In genomic region chr17:45916937-45917336, GRCm38 (mm10) we compare ENCODE assay signal across 22 mouse cellular contexts.
DNase-seq lines count a peak whose midpoint lies in the region; ATAC-seq and TF ChIP-seq lines count a peak whose summit lies in the region.
"Had no signal": no experiment of that assay in that cellular context is flagged by ENCODE, and none has a peak within 500 bp of the region (broad histone marks: within the 10 kb centered on the region; RNA-seq: fewer than 3 reads in every experiment).

No protein-coding gene starts in this region.

- no peaks in the 10 kb centered on the region for H3K36me3 ChIP-seq in forebrain, embryonic 11.5 days (ENCODE audit: control insufficient read depth, insufficient read depth, low read length)
- H3K36me3 ChIP-seq in forebrain, embryonic 13.5 days (ENCODE audit: poor library complexity, severe bottlenecking), result no peaks in the 10 kb centered on the region
- no peaks in the 10 kb centered on the region for H3K36me3 ChIP-seq in hindbrain, embryonic 10.5 days
- H3K36me3 ChIP-seq in hindbrain, embryonic 12.5 days, result no peaks in the 10 kb centered on the region
- H3K36me3 ChIP-seq in embryonic facial prominence, embryonic 12.5 days, result no peaks in the 10 kb centered on the region
- no peaks in the 10 kb centered on the region for H3K36me3 ChIP-seq in limb, embryonic 13.5 days
- no peaks in the 10 kb centered on the region for H3K36me3 ChIP-seq in intestine, postnatal 0 days (ENCODE audit: control insufficient read depth, insufficient read depth)
- H3K36me3 ChIP-seq: lung, embryonic 15.5 days had no signal

- no peak for DNase-seq in forebrain, embryonic 11.5 days (ENCODE audit: low spot score)
- DNase-seq in hindbrain, embryonic 10.5 days (ENCODE audit: low spot score), result no peak
- no peak for DNase-seq in MN1 (ENCODE audit: low spot score)
- DNase-seq: adrenal gland, postnatal 25 days; cerebellum, adult 18-20 months; cerebellum, postnatal 25 days; embryo, embryonic 11 days; gastrocnemius, postnatal 36 days; kidney, adult 18-20 months; kidney, postnatal 14 days; layer of hippocampus, postnatal 36 days; lung, postnatal 4 days; thymus, postnatal 25 days had no signal

- H3K27ac ChIP-seq in forebrain, embryonic 11.5 days (ENCODE audit: low read depth, low read length), result 0 out of 2 replicates have a peak overlapping the region, but pooled peaks have one; percentile 18
- H3K27ac ChIP-seq in forebrain, embryonic 13.5 days, result no peak overlapping the region
- H3K27ac ChIP-seq in hindbrain, embryonic 10.5 days, result peak overlapping the region; percentile 16; the same call in 1 of the 2 replicates
- H3K27ac ChIP-seq in hindbrain, embryonic 12.5 days, result no peak overlapping the region
- peak overlapping the region; percentile 58 for H3K27ac ChIP-seq in embryonic facial prominence, embryonic 12.5 days
- H3K27ac ChIP-seq in limb, embryonic 13.5 days, result peak overlapping the region; percentile 52
- no peak overlapping the region for H3K27ac ChIP-seq in intestine, postnatal 0 days (ENCODE audit: low read depth, low read length)
- H3K27ac ChIP-seq: layer of hippocampus, adult 2 months; liver, embryonic 14.5 days; lung, embryonic 15.5 days had no signal

- no peaks in the 10 kb centered on the region; the same call in 1 of the 2 replicates for H3K9me3 ChIP-seq in forebrain, embryonic 11.5 days (ENCODE audit: control insufficient read depth, low read length)
- H3K9me3 ChIP-seq in forebrain, embryonic 13.5 days (replicated peaks), result peaks cover 6% of the 10 kb centered on the region; the same call in 1 of the 2 replicates
- H3K9me3 ChIP-seq in hindbrain, embryonic 10.5 days, result peaks cover 14% of the 10 kb centered on the region
- H3K9me3 ChIP-seq in hindbrain, embryonic 12.5 days (replicated peaks), result no peaks in the 10 kb centered on the region
- no peaks in the 10 kb centered on the region for H3K9me3 ChIP-seq in embryonic facial prominence, embryonic 12.5 days
- peaks cover 9% of the 10 kb centered on the region; the same call in 1 of the 2 replicates for H3K9me3 ChIP-seq in limb, embryonic 13.5 days
- H3K9me3 ChIP-seq in intestine, postnatal 0 days (ENCODE audit: control insufficient read depth), result no peaks in the 10 kb centered on the region
- H3K9me3 ChIP-seq: lung, embryonic 15.5 days had no signal

- no peak overlapping the region for H3K4me3 ChIP-seq in forebrain, embryonic 11.5 days (ENCODE audit: low read depth, low read length)
- H3K4me3 ChIP-seq in forebrain, embryonic 13.5 days, result no peak overlapping the region
- H3K4me3 ChIP-seq in hindbrain, embryonic 10.5 days, result no peak overlapping the region
- H3K4me3 ChIP-seq in hindbrain, embryonic 12.5 days, result no peak overlapping the region
- no peak overlapping the region for H3K4me3 ChIP-seq in embryonic facial prominence, embryonic 12.5 days
- H3K4me3 ChIP-seq in limb, embryonic 13.5 days, result no peak overlapping the region
- no peak overlapping the region for H3K4me3 ChIP-seq in intestine, postnatal 0 days (ENCODE audit: low read depth, low read length)
- H3K4me3 ChIP-seq: layer of hippocampus, adult 2 months; lung, embryonic 15.5 days had no signal

- H3K4me2 ChIP-seq in forebrain, embryonic 11.5 days (ENCODE audit: low read depth, low read length, severe bottlenecking), result no peak overlapping the region
- no peak overlapping the region for H3K4me2 ChIP-seq in forebrain, embryonic 13.5 days
- H3K4me2 ChIP-seq in hindbrain, embryonic 12.5 days (replicated peaks), result no peak overlapping the region
- no peak overlapping the region for H3K4me2 ChIP-seq in embryonic facial prominence, embryonic 12.5 days (replicated peaks)
- H3K4me2 ChIP-seq in limb, embryonic 13.5 days (replicated peaks), result no peak overlapping the region
- no peak overlapping the region for H3K4me2 ChIP-seq in intestine, postnatal 0 days (replicated peaks; ENCODE audit: low read depth)
- H3K4me2 ChIP-seq: lung, embryonic 15.5 days had no signal

- TF ChIP-seq CTCF in intestine, postnatal 0 days (IDR thresholded peaks at IDR 0.05; ENCODE audit: low read depth), result no peak

- no peak for ATAC-seq in forebrain, embryonic 11.5 days (replicated peaks; ENCODE audit: low FRiP score)
- ATAC-seq in forebrain, embryonic 13.5 days, result no peak
- no peak for ATAC-seq in hindbrain, embryonic 12.5 days (ENCODE audit: low FRiP score)
- no peak for ATAC-seq in embryonic facial prominence, embryonic 12.5 days (ENCODE audit: insufficient number of reproducible peaks, insufficient read depth, low FRiP score, low TSS enrichment)
- ATAC-seq in limb, embryonic 13.5 days (ENCODE audit: low FRiP score, low read depth), result no peak
- ATAC-seq in intestine, postnatal 0 days, result no peak
- ATAC-seq: CD4-positive, CD25-positive, alpha-beta regulatory T cell, adult 4 months had no signal

- H3K4me1 ChIP-seq in forebrain, embryonic 11.5 days (replicated peaks; ENCODE audit: control insufficient read depth, insufficient read depth, low read length), result no peaks in the 10 kb centered on the region
- H3K4me1 ChIP-seq in forebrain, embryonic 13.5 days, result no peaks in the 10 kb centered on the region
- H3K4me1 ChIP-seq in hindbrain, embryonic 10.5 days (replicated peaks), result peaks cover 26% of the 10 kb centered on the region
- no peaks in the 10 kb centered on the region for H3K4me1 ChIP-seq in hindbrain, embryonic 12.5 days
- peaks cover 21% of the 10 kb centered on the region; the same call in 1 of the 2 replicates for H3K4me1 ChIP-seq in embryonic facial prominence, embryonic 12.5 days
- peaks cover 16% of the 10 kb centered on the region for H3K4me1 ChIP-seq in limb, embryonic 13.5 days
- no peaks in the 10 kb centered on the region for H3K4me1 ChIP-seq in intestine, postnatal 0 days (replicated peaks; ENCODE audit: control insufficient read depth, insufficient read depth, low read length)

- no peak overlapping the region for H3K9ac ChIP-seq in forebrain, embryonic 11.5 days (ENCODE audit: low read length)
- no peak overlapping the region for H3K9ac ChIP-seq in forebrain, embryonic 13.5 days
- no peak overlapping the region for H3K9ac ChIP-seq in hindbrain, embryonic 12.5 days
- no peak overlapping the region; the same call in 1 of the 2 replicates for H3K9ac ChIP-seq in embryonic facial prominence, embryonic 12.5 days
- no peak overlapping the region for H3K9ac ChIP-seq in limb, embryonic 13.5 days
- no peak overlapping the region for H3K9ac ChIP-seq in intestine, postnatal 0 days (ENCODE audit: low read depth, low read length)
- H3K9ac ChIP-seq: liver, embryonic 14.5 days; lung, embryonic 15.5 days had no signal

- H3K27me3 ChIP-seq in forebrain, embryonic 11.5 days (ENCODE audit: control insufficient read depth, insufficient read depth, low read length), result no peaks in the 10 kb centered on the region
- no peaks in the 10 kb centered on the region for H3K27me3 ChIP-seq in forebrain, embryonic 13.5 days
- H3K27me3 ChIP-seq in hindbrain, embryonic 10.5 days (ENCODE audit: insufficient read depth, poor library complexity, severe bottlenecking), result no peaks in the 10 kb centered on the region
- H3K27me3 ChIP-seq in hindbrain, embryonic 12.5 days, result peaks cover 2% of the 10 kb centered on the region; the same call in 1 of the 2 replicates
- no peaks in the 10 kb centered on the region for H3K27me3 ChIP-seq in embryonic facial prominence, embryonic 12.5 days
- no peaks in the 10 kb centered on the region for H3K27me3 ChIP-seq in limb, embryonic 13.5 days
- no peaks in the 10 kb centered on the region for H3K27me3 ChIP-seq in intestine, postnatal 0 days (replicated peaks; ENCODE audit: control insufficient read depth, insufficient read depth, low read length)
- H3K27me3 ChIP-seq: lung, embryonic 15.5 days had no signal

- 69% methylated on average over 4 of the region's 4 CpGs for WGBS in forebrain, embryonic 11.5 days
- 66% methylated on average over 4 of the region's 4 CpGs for WGBS in forebrain, embryonic 13.5 days
- 77% methylated on average over 4 of the region's 4 CpGs for WGBS in hindbrain, embryonic 10.5 days
- 67% methylated on average over 4 of the region's 4 CpGs for WGBS in hindbrain, embryonic 12.5 days
- WGBS in embryonic facial prominence, embryonic 12.5 days, result 48% methylated on average over 4 of the region's 4 CpGs
- 46% methylated on average over 4 of the region's 4 CpGs for WGBS in limb, embryonic 13.5 days
- 74% methylated on average over 4 of the region's 4 CpGs for WGBS in intestine, postnatal 0 days

Comparison
In these comparisons a context has a peak if more than half of its experiments do, and no peak if none do; other contexts are left out.
1. H3K27ac ChIP-seq: peak in forebrain, embryonic 11.5 days (single experiment), hindbrain, embryonic 10.5 days (single experiment), embryonic facial prominence, embryonic 12.5 days (single experiment) and limb, embryonic 13.5 days (single experiment); none in forebrain, embryonic 13.5 days (single experiment), hindbrain, embryonic 12.5 days (single experiment) and intestine, postnatal 0 days (single experiment).